Comparison of ENCODE assay signal across 17 mouse cellular contexts in the genomic region with DNA sequence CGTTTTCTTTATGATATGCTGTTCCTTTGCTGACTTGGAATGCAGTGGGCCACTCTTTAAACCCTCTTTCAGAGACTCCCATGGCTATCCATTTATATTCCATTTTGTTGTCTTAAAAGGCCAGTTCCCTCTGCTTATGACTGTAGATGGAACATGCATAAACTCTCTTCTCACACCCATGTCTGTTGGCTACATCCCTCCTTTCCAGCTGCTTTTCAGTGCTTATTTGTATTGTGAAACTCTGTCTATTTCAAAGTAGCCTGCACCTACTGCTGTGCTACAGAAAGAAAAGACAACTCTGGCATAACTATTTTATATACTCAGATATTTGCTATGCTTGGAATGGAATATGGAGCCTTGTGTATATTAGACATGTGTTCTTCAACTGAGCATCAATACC.
"Had no signal": no experiment of that assay in that cellular context is flagged by ENCODE, and none has a peak within 500 bp of the region (broad histone marks: within the 10 kb centered on the region; RNA-seq: fewer than 3 reads in every experiment).

No protein-coding gene starts in this region.

- H3K9ac ChIP-seq: liver, embryonic 13.5 days; liver, embryonic 15.5 days; liver, postnatal 0 days; lung, embryonic 15.5 days; midbrain, embryonic 12.5 days; neural tube, embryonic 12.5 days; stomach, embryonic 15.5 days had no signal

- H3K4me1 ChIP-seq: liver, embryonic 13.5 days; liver, embryonic 15.5 days; lung, embryonic 15.5 days; megakaryocyte, embryonic 14.5 days; midbrain, embryonic 12.5 days; neural tube, embryonic 12.5 days; stomach, embryonic 15.5 days had no signal

- H3K4me2 ChIP-seq: liver, embryonic 11.5 days; liver, embryonic 13.5 days; liver, embryonic 15.5 days; lung, embryonic 15.5 days; midbrain, embryonic 12.5 days; neural tube, embryonic 12.5 days; stomach, embryonic 15.5 days had no signal

- ATAC-seq: liver, postnatal 0 days had no signal

- H3K36me3 ChIP-seq: liver, embryonic 13.5 days; liver, embryonic 15.5 days; lung, embryonic 15.5 days; midbrain, embryonic 12.5 days; neural tube, embryonic 12.5 days; stomach, embryonic 15.5 days had no signal

- H3K27ac ChIP-seq: liver, embryonic 13.5 days; liver, embryonic 15.5 days; lung, embryonic 15.5 days; macrophage; midbrain, embryonic 12.5 days; neural tube, embryonic 12.5 days; stomach, embryonic 15.5 days; stomach, postnatal 0 days had no signal

- H3K9me3 ChIP-seq: liver, embryonic 13.5 days; liver, embryonic 15.5 days; lung, embryonic 15.5 days; midbrain, embryonic 12.5 days; neural tube, embryonic 12.5 days; stomach, embryonic 15.5 days had no signal

- DNase-seq: liver; liver, embryonic 13.5 days; liver, postnatal 0 days; midbrain, embryonic 14.5 days; right cerebral cortex, postnatal 14 days; thymus, adult 2 months; thymus, postnatal 25 days; thymus, postnatal 4 days had no signal

- H3K27me3 ChIP-seq: liver, embryonic 13.5 days; liver, embryonic 15.5 days; lung, embryonic 15.5 days; megakaryocyte, embryonic 14.5 days; midbrain, embryonic 12.5 days; neural tube, embryonic 12.5 days; stomach, embryonic 15.5 days had no signal

- H3K4me3 ChIP-seq: liver, embryonic 13.5 days; liver, embryonic 15.5 days; lung, embryonic 15.5 days; megakaryocyte, embryonic 14.5 days; midbrain, embryonic 12.5 days; neural tube, embryonic 12.5 days; stomach, embryonic 15.5 days had no signal
